Mouse (Mus musculus) liver, postnatal 0 days (tissue): ENCODE data around the gene Nudt1. TPM values are rescaled to one million over a fixed set of nuclear protein-coding genes. Genes with fewer than 3 reads are reported as not detected.

ENCODE experiments used
- ATAC-seq: fragments of 200-750 bp; cut with Nextera tagmentation; 2 replicates; pipeline ENCODE4 v1.8.0; 2017; ENCODE audit warnings: mild to moderate bottlenecking, moderate library complexity
- DNase-seq: peaks from one replicate; pipeline ENCODE4 v3.0.0-alpha.2; 2016
- H3K27ac ChIP-seq: fragments of 300-500 bp; sonication (generic); 2 replicates; pipeline ENCODE4 v1.5.1; 2014; ENCODE audit warnings: antibody characterized with exemption, moderate library complexity, mild to moderate bottlenecking, low read depth
- H3K27me3 ChIP-seq: fragments of 300-500 bp; sonication (generic); 2 replicates; pipeline ENCODE4 v1.6.1; 2014; ENCODE audit warnings: low read length, control low read depth, mixed read lengths; ENCODE audit not compliant: insufficient read depth
- H3K36me3 ChIP-seq: fragments of 300-500 bp; sonication (generic); replicated peaks from 2 replicates; pipeline ENCODE4 v1.6.1; 2014; ENCODE audit warnings: mild to moderate bottlenecking, control low read depth, low read length, moderate library complexity, mixed read lengths; ENCODE audit not compliant: insufficient read depth
- H3K4me1 ChIP-seq: fragments of 300-500 bp; sonication (generic); 2 replicates; pipeline ENCODE4 v1.6.1; 2014; ENCODE audit warnings: antibody characterized with exemption, mild to moderate bottlenecking, control low read depth; ENCODE audit not compliant: insufficient read depth
- H3K4me2 ChIP-seq: fragments of 300-500 bp; sonication (generic); 2 replicates; pipeline ENCODE4 v1.6.1; 2014; ENCODE audit warnings: low read depth, mild to moderate bottlenecking, low read length, moderate library complexity, mixed read lengths
- H3K4me3 ChIP-seq: fragments of 300-500 bp; sonication (generic); 2 replicates; pipeline ENCODE4 v1.5.1; 2014; ENCODE audit warnings: low read depth, low read length
- H3K9ac ChIP-seq: fragments of 300-500 bp; sonication (generic); replicated peaks from 2 replicates; pipeline ENCODE4 v1.6.1; 2014; ENCODE audit warnings: mild to moderate bottlenecking, moderate library complexity
- H3K9me3 ChIP-seq: fragments of 300-500 bp; sonication (generic); 2 replicates; pipeline ENCODE4 v1.6.1; 2016; ENCODE audit warnings: mild to moderate bottlenecking, control low read depth, low read length, mixed read lengths
- CTCF ChIP-seq: sonication (generic); IDR thresholded peaks from 2 replicates; pipeline ENCODE4 v1.5.1; 2016; ENCODE audit warnings: antibody characterized with exemption, low read depth
- EP300 ChIP-seq: IDR thresholded peaks from 2 replicates; pipeline ENCODE4 v1.6.1; 2016; ENCODE audit warnings: antibody characterized with exemption, low read depth, mild to moderate bottlenecking
- WGBS: fragments of 180-500 bp; shearing (Covaris S2); extraction: QIAGEN DNeasy Blood & Tissue Kit; methylation state at CpG from one replicate; pipeline ENCODE4 v1.1.7; 2014; ENCODE audit not compliant: insufficient replicate concordance; 5-methylcytosine and 5-hydroxymethylcytosine counted together
- polyA plus RNA-seq: library from polyadenylated mRNA; unstranded; fragments of >200 nt; fragmentation: Nextera tagmentation; extraction: Ambion mirVana; gene quantifications from 2 replicates; pipeline ENCODE4 v1.2.1, GENCODE M21; 2015

Nudt1 gene
- polyA plus RNA-seq, 1 experiment from 2014 or later: 18.1 TPM

GRCm38 (mm10) chr5:140368926-140369325, 47.5 kb downstream of the Nudt1 start:
- no peak overlapping the region for H3K4me3 ChIP-seq
- peak overlapping the region; percentile 85 for H3K27ac ChIP-seq
- H3K27me3 ChIP-seq: no peaks in the 10 kb centered on the region
- H3K36me3 ChIP-seq: no peaks in the 10 kb centered on the region
- H3K9ac ChIP-seq: no peak overlapping the region
- DNase-seq (no peak), ATAC-seq (no peak)
- peaks cover 42% of the 10 kb centered on the region for H3K4me1 ChIP-seq
- WGBS: 78% methylated on average over 4 of the region's 4 CpGs
- TF ChIP-seq CTCF: no peak
- no peak for TF ChIP-seq EP300
- no peak overlapping the region for H3K4me2 ChIP-seq
- no peaks in the 10 kb centered on the region for H3K9me3 ChIP-seq

GRCm38 (mm10) chr5:140369466-140369865, 48.0 kb downstream of the Nudt1 start:
- peak overlapping the region; percentile 18; the same call in 1 of the 2 replicates for H3K4me2 ChIP-seq
- ATAC-seq (no peak), DNase-seq (no peak)
- peak overlapping the region; percentile 13; the same call in 1 of the 2 replicates for H3K9ac ChIP-seq
- H3K27ac ChIP-seq: peak overlapping the region; percentile 85
- H3K9me3 ChIP-seq: no peaks in the 10 kb centered on the region
- no peaks in the 10 kb centered on the region for H3K36me3 ChIP-seq
- no peaks in the 10 kb centered on the region for H3K27me3 ChIP-seq
- no peak overlapping the region for H3K4me3 ChIP-seq
- 59% methylated on average over 2 of the region's 2 CpGs for WGBS
- peaks cover 43% of the 10 kb centered on the region for H3K4me1 ChIP-seq
- no peak for TF ChIP-seq CTCF
- TF ChIP-seq EP300: no peak

GRCm38 (mm10) chr5:140370446-140371254, 49.2 kb downstream of the Nudt1 start:
- DNase-seq (no peak), ATAC-seq (peak; percentile 56)
- Histone ChIP-seq H3K4me1 (peaks cover 50% of the 10 kb centered on the region), H3K9me3 (no peaks in the 10 kb centered on the region), H3K27me3 (no peaks in the 10 kb centered on the region), H3K4me2 (peak overlapping the region; percentile 26), H3K9ac (peak overlapping the region; percentile 38; the same call in 1 of the 2 replicates), H3K4me3 (no peak overlapping the region), H3K27ac (peak overlapping the region; percentile 85), H3K36me3 (no peaks in the 10 kb centered on the region)
- TF ChIP-seq CTCF (no peak), EP300 (peak; percentile 57; the same call in 1 of the 2 replicates)
- 41% methylated on average over 6 of the region's 6 CpGs for WGBS

GRCm38 (mm10) chr5:140371671-140372070, 50.2 kb downstream of the Nudt1 start:
- H3K9me3 ChIP-seq: no peaks in the 10 kb centered on the region
- peak overlapping the region; percentile 85 for H3K27ac ChIP-seq
- 76% methylated on average over 3 of the region's 3 CpGs for WGBS
- H3K4me3 ChIP-seq: no peak overlapping the region
- H3K27me3 ChIP-seq: no peaks in the 10 kb centered on the region
- DNase-seq (no peak), ATAC-seq (no peak)
- no peak overlapping the region for H3K4me2 ChIP-seq
- H3K4me1 ChIP-seq: peaks cover 51% of the 10 kb centered on the region
- TF ChIP-seq CTCF: no peak
- TF ChIP-seq EP300: no peak
- no peaks in the 10 kb centered on the region for H3K36me3 ChIP-seq
- H3K9ac ChIP-seq: no peak overlapping the region

GRCm38 (mm10) chr5:140373711-140374110, 52.3 kb downstream of the Nudt1 start:
- Histone ChIP-seq H3K4me2 (no peak overlapping the region), H3K36me3 (no peaks in the 10 kb centered on the region), H3K27me3 (no peaks in the 10 kb centered on the region), H3K4me1 (peaks cover 60% of the 10 kb centered on the region), H3K4me3 (no peak overlapping the region), H3K9ac (no peak overlapping the region), H3K9me3 (no peaks in the 10 kb centered on the region), H3K27ac (peak overlapping the region; percentile 59)
- ATAC-seq: peak; percentile 38; the same call in 1 of the 2 replicates
- TF ChIP-seq CTCF (no peak), EP300 (no peak)
- peak; percentile 34 for DNase-seq
- 59% methylated on average over 2 of the region's 2 CpGs for WGBS

- 52% methylated on average over 3 of the region's 3 CpGs for WGBS
- H3K4me2 ChIP-seq: no peak overlapping the region
- H3K4me3 ChIP-seq: no peak overlapping the region
- H3K9ac ChIP-seq: no peak overlapping the region
- no peaks in the 10 kb centered on the region for H3K9me3 ChIP-seq
- H3K36me3 ChIP-seq: no peaks in the 10 kb centered on the region
- no peak overlapping the region for H3K27ac ChIP-seq
- H3K27me3 ChIP-seq: no peaks in the 10 kb centered on the region
- peaks cover 57% of the 10 kb centered on the region for H3K4me1 ChIP-seq
- TF ChIP-seq CTCF: no peak
- TF ChIP-seq EP300: no peak
- DNase-seq (no peak), ATAC-seq (peak; percentile 10; the same call in 1 of the 2 replicates)
Measured at GRCm38 (mm10) chr5:140374226-140374625, 52.8 kb downstream of the Nudt1 start.
